In genomic region chrX:20705083-20705402, GRCm38 (mm10) we compare ENCODE assay signal across 8 mouse cellular contexts. TPM values are rescaled to one million over a fixed set of nuclear protein-coding genes. Genes with fewer than 3 reads are reported as not detected.
DNase-seq lines count a peak whose midpoint lies in the region; ATAC-seq and TF ChIP-seq lines count a peak whose summit lies in the region.

No protein-coding gene starts in this region.

- no peaks in the 10 kb centered on the region for H3K9me3 ChIP-seq in heart, embryonic 13.5 days
- H3K9me3 ChIP-seq in G1E (replicated peaks) = no peaks in the 10 kb centered on the region
- H3K9me3 ChIP-seq in hindbrain, embryonic 13.5 days = no peaks in the 10 kb centered on the region
- no peaks in the 10 kb centered on the region for H3K9me3 ChIP-seq in midbrain, embryonic 11.5 days (ENCODE audit: control insufficient read depth, low read length)

- intact Hi-C loops in heart, postnatal 25 days (cut with DNase I) = no loop called here
- intact Hi-C loops in left cerebral cortex, postnatal 14 days (cut with DNase I) = loop anchor here (5.0 kb wide), 1 partner anchor 67 kb away; no protein-coding TSS in a partner anchor

- peak overlapping the region; percentile 64 for H3K4me2 ChIP-seq in heart, embryonic 13.5 days
- peak overlapping the region; percentile 49 for H3K4me2 ChIP-seq in hindbrain, embryonic 13.5 days
- H3K4me2 ChIP-seq in midbrain, embryonic 11.5 days = peak overlapping the region; percentile 42

- peak overlapping the region; percentile 66 for H3K4me3 ChIP-seq in heart, embryonic 13.5 days
- peak overlapping the region; percentile 79; the same call in 1 of the 2 replicates for H3K4me3 ChIP-seq in G1E (ENCODE audit: low read depth, low read length)
- H3K4me3 ChIP-seq in hindbrain, embryonic 13.5 days = peak overlapping the region; percentile 62
- H3K4me3 ChIP-seq in midbrain, embryonic 11.5 days (ENCODE audit: low read depth, low read length) = peak overlapping the region; percentile 60

- WGBS in heart, embryonic 13.5 days = 30% methylated on average over 3 of the region's 3 CpGs
- WGBS in hindbrain, embryonic 13.5 days = 27% methylated on average over 3 of the region's 3 CpGs
- 34% methylated on average over 3 of the region's 3 CpGs for WGBS in midbrain, embryonic 11.5 days

- H3K9ac ChIP-seq in heart, embryonic 13.5 days = peak overlapping the region; percentile 84
- no peak overlapping the region for H3K9ac ChIP-seq in hindbrain, embryonic 13.5 days
- H3K9ac ChIP-seq in midbrain, embryonic 11.5 days (ENCODE audit: low read length) = no peak overlapping the region

- H3K27me3 ChIP-seq in heart, embryonic 13.5 days (replicated peaks) = no peaks in the 10 kb centered on the region
- H3K27me3 ChIP-seq in G1E (ENCODE audit: insufficient read depth, low read length) = no peaks in the 10 kb centered on the region
- no peaks in the 10 kb centered on the region for H3K27me3 ChIP-seq in hindbrain, embryonic 13.5 days
- H3K27me3 ChIP-seq in midbrain, embryonic 11.5 days (ENCODE audit: control insufficient read depth, insufficient read depth, low read length) = no peaks in the 10 kb centered on the region

- peaks cover 3% of the 10 kb centered on the region; the same call in 1 of the 2 replicates for H3K36me3 ChIP-seq in heart, embryonic 13.5 days
- peaks cover 26% of the 10 kb centered on the region for H3K36me3 ChIP-seq in G1E (replicated peaks)
- no peaks in the 10 kb centered on the region for H3K36me3 ChIP-seq in hindbrain, embryonic 13.5 days
- H3K36me3 ChIP-seq in midbrain, embryonic 11.5 days (ENCODE audit: control insufficient read depth, insufficient read depth, low read length) = no peaks in the 10 kb centered on the region

- peak overlapping the region; percentile 96 for H3K27ac ChIP-seq in heart, embryonic 13.5 days (replicated peaks)
- no peak overlapping the region for H3K27ac ChIP-seq in hindbrain, embryonic 13.5 days
- H3K27ac ChIP-seq in midbrain, embryonic 11.5 days (ENCODE audit: low read depth, low read length) = no peak overlapping the region

- no peak for TF ChIP-seq CTCF in G1E (IDR thresholded peaks at IDR 0.05; ENCODE audit: low read depth, low read length)

- no peak for ATAC-seq in heart, embryonic 13.5 days (ENCODE audit: extremely low read depth, insufficient number of reproducible peaks, low FRiP score, low TSS enrichment)
- no peak for ATAC-seq in G1E (ENCODE audit: extremely low read depth, insufficient number of reproducible peaks, low FRiP score, poor library complexity, severe bottlenecking)
- ATAC-seq in hindbrain, embryonic 13.5 days (ENCODE audit: low FRiP score) = no peak
- ATAC-seq in midbrain, embryonic 11.5 days (ENCODE audit: low FRiP score) = no peak

- no peaks in the 10 kb centered on the region for H3K4me1 ChIP-seq in heart, embryonic 13.5 days
- H3K4me1 ChIP-seq in G1E (ENCODE audit: insufficient read depth, low read depth, low read length) = peaks cover 11% of the 10 kb centered on the region; the same call in 1 of the 2 replicates
- H3K4me1 ChIP-seq in hindbrain, embryonic 13.5 days (replicated peaks) = no peaks in the 10 kb centered on the region
- no peaks in the 10 kb centered on the region for H3K4me1 ChIP-seq in midbrain, embryonic 11.5 days (ENCODE audit: control insufficient read depth, insufficient read depth, low read length)

- no peak for DNase-seq in heart, postnatal 25 days (ENCODE audit: low spot score)
- DNase-seq in G1E (ENCODE audit: low spot score) = no peak
- DNase-seq in midbrain, embryonic 11.5 days (ENCODE audit: low spot score, missing footprints) = no peak
- DNase-seq in spleen, postnatal 4 days (ENCODE audit: low spot score in 2 of 2) = no peak
- DNase-seq in retina, embryonic 14.5 days (ENCODE audit: low spot score) = no peak
- no peak for DNase-seq in left cerebral cortex, postnatal 14 days (ENCODE audit: low spot score in 2 of 2)

RNA-seq across cellular contexts. Expression of gene Usp11, which starts 1.3 kb away (rescaled TPM):
- 34.9 and 36.1 TPM in 2 replicates for polyA plus RNA-seq in heart, embryonic 13.5 days (2015; fragmentation: Nextera tagmentation; extraction: Ambion mirVana)
- 1 to 10 TPM; 4.3 to 6.5 TPM for total RNA-seq in heart, postnatal 25 days (2021)
- total RNA-seq in G1E (2014; fragmentation: Nextera tagmentation) (84.4 and 90.8 TPM in 2 replicates), G1E (2017) (34.3 and 34.6 TPM in 2 replicates)
- polyA plus RNA-seq in G1E (2012) = 16.7 and 18.8 TPM in 2 replicates
- 93.8 and 98.4 TPM in 2 replicates for polyA plus RNA-seq in hindbrain, embryonic 13.5 days (2015; fragmentation: Nextera tagmentation; extraction: Ambion mirVana)
- polyA plus RNA-seq in midbrain, embryonic 11.5 days (2014; fragmentation: Nextera tagmentation; extraction: Ambion mirVana) = 78.4 and 80.5 TPM in 2 replicates
- total RNA-seq in left cerebral cortex, postnatal 14 days (2021) = 10 to 100 TPM; 90.5 to 91.9 TPM

RNA-seq across cellular contexts. Expression of gene Cdk16, which starts 17.3 kb away (rescaled TPM):
- 99.7 and 107 TPM in 2 replicates for polyA plus RNA-seq in heart, embryonic 13.5 days (2015; fragmentation: Nextera tagmentation; extraction: Ambion mirVana)
- 100 to 1,000 TPM; 133 to 152 TPM for total RNA-seq in heart, postnatal 25 days (2021)
- total RNA-seq in G1E (2014; fragmentation: Nextera tagmentation) (130 TPM in 2 replicates), G1E (2017) (34.9 and 36.4 TPM in 2 replicates)
- 67.0 and 73.3 TPM in 2 replicates for polyA plus RNA-seq in G1E (2012)
- polyA plus RNA-seq in hindbrain, embryonic 13.5 days (2015; fragmentation: Nextera tagmentation; extraction: Ambion mirVana) = 122 and 126 TPM in 2 replicates
- polyA plus RNA-seq in midbrain, embryonic 11.5 days (2014; fragmentation: Nextera tagmentation; extraction: Ambion mirVana) = 86.5 and 98.7 TPM in 2 replicates
- 100 to 1,000 TPM; 321 to 335 TPM for total RNA-seq in left cerebral cortex, postnatal 14 days (2021)

RNA-seq across cellular contexts. Expression of gene Uba1, which starts 46.9 kb away (rescaled TPM):
- polyA plus RNA-seq in heart, embryonic 13.5 days (2015; fragmentation: Nextera tagmentation; extraction: Ambion mirVana) = 165 TPM in 2 replicates
- 100 to 1,000 TPM; 205 to 246 TPM for total RNA-seq in heart, postnatal 25 days (2021)
- total RNA-seq in G1E (2014; fragmentation: Nextera tagmentation) = 310 and 322 TPM in 2 replicates
- total RNA-seq in G1E (2017) = 169 and 194 TPM in 2 replicates
- 172 and 189 TPM in 2 replicates for polyA plus RNA-seq in G1E (2012)
- 394 and 406 TPM in 2 replicates for polyA plus RNA-seq in hindbrain, embryonic 13.5 days (2015; fragmentation: Nextera tagmentation; extraction: Ambion mirVana)
- polyA plus RNA-seq in midbrain, embryonic 11.5 days (2014; fragmentation: Nextera tagmentation; extraction: Ambion mirVana) = 278 and 279 TPM in 2 replicates
- 100 to 1,000 TPM; 390 to 391 TPM for total RNA-seq in left cerebral cortex, postnatal 14 days (2021)
